Mouse (Mus musculus) hindbrain, postnatal 0 days (tissue): ENCODE measurements around the gene Prkca. TPM values are rescaled to one million over a fixed set of nuclear protein-coding genes. Genes with fewer than 3 reads are reported as not detected.

Experiments
- ATAC-seq: fragments of 200-750 bp; cut with Nextera tagmentation; 2 replicates; pipeline ENCODE4 v1.8.0; 2017; ENCODE audit warnings: mild to moderate bottlenecking, moderate TSS enrichment, moderate library complexity
- DNase-seq: peaks from one replicate; pipeline ENCODE4 v3.0.0-alpha.2; 2015; ENCODE audit warnings: low spot score
- H3K27ac ChIP-seq: fragments of 300-500 bp; sonication (generic); 2 replicates; pipeline ENCODE4 v1.5.1; 2014; ENCODE audit warnings: mild to moderate bottlenecking
- H3K27me3 ChIP-seq: fragments of 300-500 bp; sonication (generic); 2 replicates; pipeline ENCODE4 v1.6.1; 2014; ENCODE audit warnings: low read length, mixed read lengths; ENCODE audit not compliant: insufficient read depth
- H3K36me3 ChIP-seq: fragments of 300-500 bp; sonication (generic); 2 replicates; pipeline ENCODE4 v1.6.1; 2014; ENCODE audit warnings: low read length, mixed read lengths; ENCODE audit not compliant: insufficient read depth
- H3K4me1 ChIP-seq: fragments of 300-500 bp; sonication (generic); 2 replicates; pipeline ENCODE4 v1.6.1; 2014; ENCODE audit warnings: antibody characterized with exemption, low read length, mixed read lengths; ENCODE audit not compliant: insufficient read depth
- H3K4me2 ChIP-seq: fragments of 300-500 bp; sonication (generic); 2 replicates; pipeline ENCODE4 v1.6.1; 2014; ENCODE audit warnings: low read depth, mild to moderate bottlenecking, low read length, moderate library complexity, mixed read lengths
- H3K4me3 ChIP-seq: fragments of 300-500 bp; sonication (generic); 2 replicates; pipeline ENCODE4 v1.5.1; 2014; ENCODE audit warnings: low read length
- H3K9ac ChIP-seq: fragments of 300-500 bp; sonication (generic); replicated peaks from 2 replicates; pipeline ENCODE4 v1.6.1; 2014; ENCODE audit warnings: mild to moderate bottlenecking, low read length, moderate library complexity, mixed read lengths
- H3K9me3 ChIP-seq: fragments of 300-500 bp; sonication (generic); 2 replicates; pipeline ENCODE4 v1.6.1; 2016; ENCODE audit warnings: low read length, mixed read lengths
- CTCF ChIP-seq: IDR thresholded peaks from 2 replicates; pipeline ENCODE4 v1.5.1; 2016; ENCODE audit warnings: antibody characterized with exemption, control low read depth, low read depth
- WGBS: fragments of 180-500 bp; shearing (Covaris S2); extraction: QIAGEN DNeasy Blood & Tissue Kit; methylation state at CpG from one replicate; pipeline ENCODE4 v1.1.7; 2014; 5-methylcytosine and 5-hydroxymethylcytosine counted together
- polyA plus RNA-seq: library from polyadenylated mRNA; unstranded; fragments of >200 nt; fragmentation: Nextera tagmentation; extraction: Ambion mirVana; gene quantifications from 2 replicates; pipeline ENCODE4 v1.2.1, GENCODE M21; 2015
- total RNA-seq: library from RNA; depleted of rRNA; stranded (reverse); fragments of >200 nt; gene quantifications from 2 replicates; pipeline ENCODE4 v1.2.3, GENCODE M21; 2014

Gene Prkca
- total and polyA plus RNA-seq, 2 experiments from 2014 or later, result 8.0 to 25.0 TPM

DNA sequence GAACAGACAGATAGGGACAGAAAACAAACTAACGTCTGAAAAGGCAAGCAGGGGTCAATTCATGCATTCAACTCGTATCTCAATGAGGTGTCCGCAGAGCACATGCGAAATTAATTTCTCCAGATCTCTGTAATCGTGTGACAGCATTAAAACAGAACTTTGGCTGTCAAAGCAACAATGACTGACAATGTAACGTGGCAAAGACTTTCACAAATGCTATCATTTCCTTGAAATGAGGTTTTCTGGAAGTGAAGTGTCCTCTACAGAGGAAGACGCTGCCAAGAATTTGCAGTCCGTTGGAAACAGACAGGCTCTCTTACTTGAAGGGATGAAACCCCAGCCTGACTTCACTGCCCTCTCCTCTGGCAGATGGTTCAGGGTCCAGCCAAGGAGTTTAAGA is 85.8 kb downstream of the Prkca start:
- no peak for ATAC-seq
- no peak overlapping the region for H3K4me3 ChIP-seq
- H3K27me3 ChIP-seq, result no peaks in the 10 kb centered on the region
- TF ChIP-seq CTCF, result no peak
- H3K36me3 ChIP-seq, result no peaks in the 10 kb centered on the region
- 54% methylated on average over 8 of the region's 8 CpGs for WGBS
- peak overlapping the region; percentile 76; the same call in 1 of the 2 replicates for H3K27ac ChIP-seq
- H3K4me1 ChIP-seq, result peaks cover 27% of the 10 kb centered on the region
- H3K9me3 ChIP-seq, result no peaks in the 10 kb centered on the region
- H3K4me2 ChIP-seq, result no peak overlapping the region
- no peak overlapping the region for H3K9ac ChIP-seq
- no peak for DNase-seq

- 85% methylated on average over 5 of the region's 5 CpGs for whole genome bisulfite sequencing
- TF ChIP-seq CTCF, result no peak
- H3K4me3 ChIP-seq, result no peak overlapping the region
These were observed 89.0 kb downstream of the Prkca start for GRCm38 (mm10) chr11:108254681-108255080.

GRCm38 (mm10) chr11:108251924-108252775 is 91.6 kb downstream of the Prkca start:
- DNase-seq, result no peak
- H3K36me3 ChIP-seq, result no peaks in the 10 kb centered on the region
- 90% methylated on average over 7 of the region's 7 CpGs for WGBS

More at GRCm38 (mm10) chr11:108254681-108255080, 89.0 kb downstream of the Prkca start:
- H3K9me3 ChIP-seq, result no peaks in the 10 kb centered on the region
- H3K36me3 ChIP-seq, result no peaks in the 10 kb centered on the region
- no peak overlapping the region for H3K27ac ChIP-seq
- no peak for ATAC-seq
- no peaks in the 10 kb centered on the region for H3K27me3 ChIP-seq
- H3K4me1 ChIP-seq, result peaks cover 16% of the 10 kb centered on the region
- DNase-seq, result no peak
- no peak overlapping the region for H3K9ac ChIP-seq
- no peak overlapping the region for H3K4me2 ChIP-seq

GRCm38 (mm10) chr11:108250829-108251637 is 92.7 kb downstream of the Prkca start:
- 72% methylated on average over 13 of the region's 13 CpGs for WGBS
- H3K4me3 ChIP-seq, result no peak overlapping the region
- no peaks in the 10 kb centered on the region for H3K9me3 ChIP-seq
- H3K27ac ChIP-seq, result no peak overlapping the region
- H3K9ac ChIP-seq, result no peak overlapping the region
- ATAC-seq (no peak), DNase-seq (no peak)
- no peak for TF ChIP-seq CTCF
- no peaks in the 10 kb centered on the region for H3K4me1 ChIP-seq
- H3K27me3 ChIP-seq, result no peaks in the 10 kb centered on the region
- H3K4me2 ChIP-seq, result no peak overlapping the region
- no peaks in the 10 kb centered on the region for H3K36me3 ChIP-seq

More at GRCm38 (mm10) chr11:108251924-108252775, 91.6 kb downstream of the Prkca start:
- no peak overlapping the region for H3K4me2 ChIP-seq
- H3K9ac ChIP-seq, result no peak overlapping the region
- H3K27me3 ChIP-seq, result no peaks in the 10 kb centered on the region
- no peaks in the 10 kb centered on the region for H3K4me1 ChIP-seq
- no peak for ATAC-seq
- H3K9me3 ChIP-seq, result no peaks in the 10 kb centered on the region
- no peak overlapping the region for H3K4me3 ChIP-seq
- no peak for TF ChIP-seq CTCF
- H3K27ac ChIP-seq, result no peak overlapping the region

GRCm38 (mm10) chr11:108250146-108250635 is 93.5 kb downstream of the Prkca start:
- H3K27ac ChIP-seq, result no peak overlapping the region
- no peak for TF ChIP-seq CTCF
- H3K4me2 ChIP-seq, result no peak overlapping the region
- H3K27me3 ChIP-seq, result no peaks in the 10 kb centered on the region
- DNase-seq (no peak), ATAC-seq (no peak)
- no peaks in the 10 kb centered on the region for H3K9me3 ChIP-seq
- no peaks in the 10 kb centered on the region for H3K36me3 ChIP-seq
- WGBS, result 57% methylated on average over 1 of the region's 1 CpGs
- H3K4me1 ChIP-seq, result no peaks in the 10 kb centered on the region
- H3K4me3 ChIP-seq, result no peak overlapping the region
- no peak overlapping the region for H3K9ac ChIP-seq

GRCm38 (mm10) chr11:108249487-108249886 is 94.2 kb downstream of the Prkca start:
- ATAC-seq, result no peak
- H3K36me3 ChIP-seq, result no peaks in the 10 kb centered on the region
- H3K9ac ChIP-seq, result no peak overlapping the region
- H3K4me1 ChIP-seq, result no peaks in the 10 kb centered on the region
- H3K9me3 ChIP-seq, result no peaks in the 10 kb centered on the region
- H3K4me2 ChIP-seq, result no peak overlapping the region
- WGBS, result 60% methylated on average over 5 of the region's 5 CpGs
- no peak overlapping the region for H3K4me3 ChIP-seq
- no peak for DNase-seq
- TF ChIP-seq CTCF, result no peak
- no peaks in the 10 kb centered on the region for H3K27me3 ChIP-seq
- H3K27ac ChIP-seq, result no peak overlapping the region
